Mouse (Mus musculus): ENCODE data around the gene Gm9803. TPM values are rescaled to one million over a fixed set of nuclear protein-coding genes. Genes with fewer than 3 reads are reported as not detected.

The Gm9803 gene
- polyA plus RNA-seq, 1 experiment from 2014 or later: 10.2 TPM

- no peak overlapping the region for H3K27ac ChIP-seq
- H3K9me3 ChIP-seq: no peaks in the 10 kb centered on the region
- H3K4me2 ChIP-seq (replicated peaks): no peak overlapping the region
- 65% methylated on average over 5 of the region's 5 CpGs for WGBS
- no peak overlapping the region for H3K4me3 ChIP-seq
- no peak for ATAC-seq (ENCODE audit: insufficient number of reproducible peaks, insufficient read depth, low FRiP score, low TSS enrichment)
- no peaks in the 10 kb centered on the region for H3K27me3 ChIP-seq
- H3K9ac ChIP-seq: no peak overlapping the region
- H3K36me3 ChIP-seq: no peaks in the 10 kb centered on the region
- H3K4me1 ChIP-seq: no peaks in the 10 kb centered on the region
These were observed 25.5 kb downstream of the Gm9803 start for GRCm38 (mm10) chr10:43549411-43549810.

DNA sequence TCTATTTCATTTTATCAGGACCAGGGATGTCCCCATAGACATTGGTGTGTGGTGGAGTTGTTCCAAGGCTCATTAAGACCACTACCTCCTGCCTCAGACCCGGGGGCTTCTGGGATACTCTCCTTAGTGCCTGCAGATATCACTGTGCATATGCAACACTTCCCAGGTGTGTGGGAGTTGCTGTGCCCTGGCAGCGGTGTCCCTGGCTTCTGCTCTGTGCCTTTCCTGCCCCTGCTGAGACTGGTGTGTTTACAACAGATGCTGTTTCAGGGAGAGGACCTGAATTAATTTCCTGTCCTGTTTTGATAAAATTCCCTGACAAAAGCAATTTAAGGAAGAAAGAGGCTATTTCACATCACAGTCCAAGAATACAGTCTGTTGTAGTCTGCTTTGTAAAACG, 27.0 kb downstream of the Gm9803 start:
- 43% methylated on average over 3 of the region's 3 CpGs for WGBS
- Histone ChIP-seq H3K4me2 (replicated peaks) (no peak overlapping the region), H3K4me1 (no peaks in the 10 kb centered on the region), H3K36me3 (no peaks in the 10 kb centered on the region), H3K9me3 (no peaks in the 10 kb centered on the region), H3K4me3 (no peak overlapping the region), H3K27me3 (no peaks in the 10 kb centered on the region), H3K27ac (no peak overlapping the region), H3K9ac (no peak overlapping the region)
- ATAC-seq (ENCODE audit: insufficient number of reproducible peaks, insufficient read depth, low FRiP score, low TSS enrichment): no peak

- WGBS: 22% methylated on average over 3 of the region's 3 CpGs
These were observed 27.5 kb downstream of the Gm9803 start for GRCm38 (mm10) chr10:43551388-43551787.

DNA sequence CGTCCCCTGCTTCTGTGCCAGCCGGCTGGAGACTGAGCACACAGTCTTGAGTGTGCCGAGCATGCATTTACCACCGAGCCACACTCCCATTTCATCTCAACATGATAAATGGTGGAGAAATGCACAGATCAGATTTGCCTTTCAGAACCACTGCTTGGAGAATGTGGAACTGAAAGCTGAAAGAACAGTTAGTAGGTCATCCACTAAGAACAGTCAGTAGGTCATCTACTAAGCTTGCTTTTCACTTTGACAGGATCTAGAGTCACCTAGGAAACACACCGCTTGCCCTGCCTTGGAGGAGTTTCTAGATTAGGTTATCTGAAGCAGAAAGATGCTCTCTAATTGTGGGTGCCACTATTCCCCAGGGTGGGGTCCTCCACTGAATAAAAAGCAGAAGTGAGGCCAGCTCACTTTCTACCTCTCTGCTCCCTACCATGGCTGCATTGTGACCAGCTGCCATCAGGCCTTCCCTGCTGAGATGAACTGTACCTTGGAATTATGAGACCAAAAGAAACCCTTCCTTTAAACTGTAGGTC, 33.8 kb downstream of the Gm9803 start:
- WGBS: 90% methylated on average over 5 of the region's 5 CpGs

More at GRCm38 (mm10) chr10:43551388-43551787, 27.5 kb downstream of the Gm9803 start:
- ATAC-seq (ENCODE audit: insufficient number of reproducible peaks, insufficient read depth, low FRiP score, low TSS enrichment): no peak
- Histone ChIP-seq H3K4me3 (no peak overlapping the region), H3K4me2 (replicated peaks) (no peak overlapping the region), H3K27me3 (no peaks in the 10 kb centered on the region), H3K9ac (no peak overlapping the region), H3K9me3 (no peaks in the 10 kb centered on the region), H3K36me3 (no peaks in the 10 kb centered on the region), H3K27ac (no peak overlapping the region), H3K4me1 (no peaks in the 10 kb centered on the region)

GRCm38 (mm10) chr10:43559313-43559712, 35.4 kb downstream of the Gm9803 start:
- 75% methylated on average over 11 of the region's 11 CpGs for WGBS
- no peaks in the 10 kb centered on the region for H3K27me3 ChIP-seq
- no peak overlapping the region for H3K4me2 ChIP-seq (replicated peaks)
- H3K9ac ChIP-seq: no peak overlapping the region
- H3K4me3 ChIP-seq: no peak overlapping the region
- H3K4me1 ChIP-seq: no peaks in the 10 kb centered on the region
- no peak overlapping the region for H3K27ac ChIP-seq
- no peaks in the 10 kb centered on the region for H3K36me3 ChIP-seq
- no peaks in the 10 kb centered on the region for H3K9me3 ChIP-seq
- no peak for ATAC-seq (ENCODE audit: insufficient number of reproducible peaks, insufficient read depth, low FRiP score, low TSS enrichment)

More for the DNA sequence above, 33.8 kb downstream of the Gm9803 start:
- no peak for ATAC-seq (ENCODE audit: insufficient number of reproducible peaks, insufficient read depth, low FRiP score, low TSS enrichment)
- Histone ChIP-seq H3K27ac (no peak overlapping the region), H3K36me3 (no peaks in the 10 kb centered on the region), H3K9me3 (no peaks in the 10 kb centered on the region), H3K4me2 (replicated peaks) (no peak overlapping the region), H3K4me1 (no peaks in the 10 kb centered on the region), H3K4me3 (no peak overlapping the region), H3K27me3 (no peaks in the 10 kb centered on the region), H3K9ac (no peak overlapping the region)

DNA sequence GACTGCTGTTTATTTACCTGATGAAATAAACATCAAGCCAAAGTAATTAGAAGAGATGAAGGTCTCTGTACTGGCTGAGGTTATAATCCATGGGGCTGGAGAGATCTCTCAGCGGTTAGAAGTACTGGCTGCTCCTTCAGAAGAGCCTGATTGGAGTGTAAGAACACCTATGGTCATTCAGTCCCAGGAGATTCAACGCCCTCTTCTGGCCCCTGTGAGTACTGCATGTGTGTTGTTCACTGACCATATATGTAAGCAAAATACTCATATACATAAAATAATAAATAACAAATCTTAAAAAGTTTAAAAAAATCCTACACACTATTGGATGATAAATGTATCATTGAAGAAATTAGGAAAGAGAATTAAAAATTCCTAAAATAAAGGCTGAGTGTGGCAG, 36.9 kb downstream of the Gm9803 start:
- H3K4me2 ChIP-seq (replicated peaks): no peak overlapping the region
- H3K36me3 ChIP-seq: no peaks in the 10 kb centered on the region
- no peaks in the 10 kb centered on the region for H3K4me1 ChIP-seq
- no peaks in the 10 kb centered on the region for H3K27me3 ChIP-seq
- H3K27ac ChIP-seq: no peak overlapping the region
- WGBS: 39% methylated on average over 2 of the region's 2 CpGs
- ATAC-seq (ENCODE audit: insufficient number of reproducible peaks, insufficient read depth, low FRiP score, low TSS enrichment): no peak
- no peak overlapping the region for H3K4me3 ChIP-seq
- no peak overlapping the region for H3K9ac ChIP-seq
- H3K9me3 ChIP-seq: no peaks in the 10 kb centered on the region

GRCm38 (mm10) chr10:43561311-43561710, 37.4 kb downstream of the Gm9803 start:
- H3K4me2 ChIP-seq (replicated peaks): no peak overlapping the region
- H3K27me3 ChIP-seq: no peaks in the 10 kb centered on the region
- no peak for ATAC-seq (ENCODE audit: insufficient number of reproducible peaks, insufficient read depth, low FRiP score, low TSS enrichment)
- no peak overlapping the region for H3K9ac ChIP-seq
- H3K27ac ChIP-seq: no peak overlapping the region
- no peaks in the 10 kb centered on the region for H3K9me3 ChIP-seq
- no peaks in the 10 kb centered on the region for H3K4me1 ChIP-seq
- no peaks in the 10 kb centered on the region for H3K36me3 ChIP-seq
- H3K4me3 ChIP-seq: no peak overlapping the region
- WGBS: 92% methylated on average over 2 of the region's 2 CpGs

Other genes with a start within 250 kb of the Gm9803 start
- gene Bend3, start 45.3 kb upstream of the Gm9803 start, polyA plus RNA-seq (2016; fragmentation: Nextera tagmentation; extraction: Ambion mirVana): 6.4 and 6.6 TPM in 2 replicates
- gene 1700021F05Rik, start 16.9 kb downstream of the Gm9803 start, polyA plus RNA-seq (2016; fragmentation: Nextera tagmentation; extraction: Ambion mirVana): 59.2 and 60.0 TPM in 2 replicates
- 376 TPM in 2 replicates for gene Cd24a, start 54.2 kb downstream of the Gm9803 start, polyA plus RNA-seq (2016; fragmentation: Nextera tagmentation; extraction: Ambion mirVana)

All from embryonic facial prominence, embryonic 12.5 days (tissue).